Mouse (Mus musculus) kidney, embryonic 14.5 days (tissue): ENCODE measurements around the gene Dnal4. TPM values are rescaled to one million over a fixed set of nuclear protein-coding genes. Genes with fewer than 3 reads are reported as not detected.

Source experiments
- ATAC-seq: fragments of 200-750 bp; cut with Nextera tagmentation; 2 replicates; pipeline ENCODE4 v1.8.0; 2017; ENCODE audit warnings: moderate number of reproducible peaks, mild to moderate bottlenecking, moderate TSS enrichment, moderate library complexity; ENCODE audit not compliant: low FRiP score, low TSS enrichment
- H3K27ac ChIP-seq: fragments of 300-500 bp; sonication (generic); 2 replicates; pipeline ENCODE4 v1.5.1; 2014; ENCODE audit warnings: low read depth, mild to moderate bottlenecking, low read length, moderate library complexity, mixed read lengths
- H3K27me3 ChIP-seq: fragments of 300-500 bp; sonication (generic); 2 replicates; pipeline ENCODE4 v1.6.1; 2014; ENCODE audit warnings: mild to moderate bottlenecking, low read length; ENCODE audit not compliant: control insufficient read depth, insufficient read depth
- H3K36me3 ChIP-seq: fragments of 300-500 bp; sonication (generic); 2 replicates; pipeline ENCODE4 v1.6.1; 2014; ENCODE audit warnings: low read length, mixed read lengths; ENCODE audit not compliant: control insufficient read depth, insufficient read depth
- H3K4me1 ChIP-seq: fragments of 300-500 bp; sonication (generic); 2 replicates; pipeline ENCODE4 v1.6.1; 2014; ENCODE audit warnings: low read length, mixed read lengths; ENCODE audit not compliant: control insufficient read depth, insufficient read depth
- H3K4me2 ChIP-seq: fragments of 300-500 bp; sonication (generic); replicated peaks from 2 replicates; pipeline ENCODE4 v1.6.1; 2014; ENCODE audit warnings: low read depth, mild to moderate bottlenecking, low read length
- H3K4me3 ChIP-seq: fragments of 300-500 bp; sonication (generic); 2 replicates; pipeline ENCODE4 v1.5.1; 2014; ENCODE audit warnings: mild to moderate bottlenecking, low read length
- H3K9ac ChIP-seq: fragments of 300-500 bp; sonication (generic); 2 replicates; pipeline ENCODE4 v1.6.1; 2014; ENCODE audit warnings: low read depth, mild to moderate bottlenecking, low read length, moderate library complexity
- H3K9me3 ChIP-seq: fragments of 300-500 bp; sonication (generic); 2 replicates; pipeline ENCODE4 v1.6.1; 2016; ENCODE audit warnings: low read length; ENCODE audit not compliant: control insufficient read depth
- WGBS: fragments of 180-500 bp; shearing (Covaris S2); extraction: QIAGEN DNeasy Blood & Tissue Kit; methylation state at CpG from one replicate; pipeline ENCODE4 v1.1.7; 2014; 5-methylcytosine and 5-hydroxymethylcytosine counted together
- polyA plus RNA-seq: library from polyadenylated mRNA; unstranded; fragments of >200 nt; fragmentation: Nextera tagmentation; extraction: Ambion mirVana; gene quantifications from 2 replicates; pipeline ENCODE4 v1.2.1, GENCODE M21; 2014

The Dnal4 gene
- polyA plus RNA-seq, 1 experiment from 2014 or later: 60.1 TPM

DNA sequence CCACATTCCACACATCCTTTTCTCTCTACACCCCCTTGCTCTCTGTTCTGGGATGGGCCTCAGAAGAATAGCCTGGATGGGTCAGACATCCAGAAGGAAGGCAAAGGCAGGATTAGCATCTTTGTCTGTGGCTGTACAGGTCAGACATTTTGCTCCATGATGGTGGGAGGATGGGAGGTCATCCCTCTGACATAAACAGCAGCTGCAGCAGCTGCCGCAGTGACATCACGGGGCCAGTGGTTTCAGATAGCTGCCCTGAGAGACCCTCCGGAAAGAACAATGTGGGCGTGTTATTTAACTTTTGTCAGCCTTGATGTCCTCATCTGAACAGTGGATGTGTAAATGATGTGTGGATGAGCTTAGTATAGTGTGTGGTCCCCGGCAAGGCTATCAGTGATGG lies 31.8 kb downstream of the Dnal4 start:
- 74% methylated on average over 5 of the region's 5 CpGs for WGBS
- H3K9ac ChIP-seq: no peak overlapping the region
- H3K27me3 ChIP-seq: no peaks in the 10 kb centered on the region
- H3K4me1 ChIP-seq: peaks cover 9% of the 10 kb centered on the region
- H3K4me2 ChIP-seq: no peak overlapping the region
- no peak for ATAC-seq
- H3K36me3 ChIP-seq: no peaks in the 10 kb centered on the region
- no peak overlapping the region for H3K27ac ChIP-seq
- H3K9me3 ChIP-seq: no peaks in the 10 kb centered on the region
- no peak overlapping the region for H3K4me3 ChIP-seq

DNA sequence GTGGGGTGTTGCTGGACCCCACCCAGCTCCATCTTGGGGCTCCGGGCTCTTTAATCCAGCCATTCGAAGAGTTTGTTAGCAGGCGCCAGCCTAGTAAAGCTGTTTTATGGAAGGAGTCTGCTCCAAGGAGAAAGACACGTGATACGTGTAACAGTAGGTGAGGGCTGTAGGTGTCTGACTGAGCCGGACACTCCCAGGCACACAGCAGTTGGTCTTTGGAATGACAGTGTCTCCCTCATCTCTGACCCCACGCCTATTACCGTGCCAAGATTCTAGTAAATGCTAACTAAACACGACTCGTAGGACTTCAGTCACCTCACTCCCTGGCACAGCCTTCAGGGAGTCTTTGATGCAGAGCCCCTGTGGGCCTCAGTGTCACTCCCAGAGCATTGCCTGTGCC lies 32.3 kb downstream of the Dnal4 start:
- H3K4me3 ChIP-seq: no peak overlapping the region
- WGBS: 71% methylated on average over 10 of the region's 10 CpGs
- peaks cover 15% of the 10 kb centered on the region for H3K4me1 ChIP-seq
- H3K9me3 ChIP-seq: no peaks in the 10 kb centered on the region
- ATAC-seq: no peak
- H3K9ac ChIP-seq: no peak overlapping the region
- H3K27me3 ChIP-seq: no peaks in the 10 kb centered on the region
- H3K27ac ChIP-seq: no peak overlapping the region
- no peak overlapping the region for H3K4me2 ChIP-seq
- H3K36me3 ChIP-seq: no peaks in the 10 kb centered on the region

GRCm38 (mm10) chr15:79744742-79745141 lies 32.9 kb downstream of the Dnal4 start:
- WGBS: 35% methylated on average over 8 of the region's 8 CpGs
- Histone ChIP-seq H3K27me3 (no peaks in the 10 kb centered on the region), H3K4me2 (no peak overlapping the region), H3K4me3 (no peak overlapping the region), H3K4me1 (peaks cover 18% of the 10 kb centered on the region), H3K9ac (no peak overlapping the region), H3K27ac (no peak overlapping the region), H3K36me3 (no peaks in the 10 kb centered on the region), H3K9me3 (no peaks in the 10 kb centered on the region)
- ATAC-seq: no peak

DNA sequence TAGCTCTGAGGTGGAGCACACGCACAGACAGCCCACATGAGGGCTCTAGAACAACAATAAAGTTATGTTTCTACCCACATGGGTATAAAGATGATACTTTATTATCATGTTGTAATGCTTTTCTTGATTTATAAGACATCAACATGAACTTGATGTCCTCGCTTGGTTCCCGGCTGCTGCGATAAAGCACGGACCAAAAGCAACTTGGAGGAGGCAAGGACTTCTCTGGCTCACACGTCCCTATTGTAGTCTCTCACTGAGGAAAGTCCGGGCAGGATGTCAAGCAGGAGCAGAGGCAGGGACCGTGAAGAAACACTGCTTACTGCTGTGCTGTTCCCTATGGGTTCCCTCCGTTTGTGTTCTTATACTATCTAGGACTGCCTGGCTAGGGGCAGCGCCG lies 33.6 kb downstream of the Dnal4 start:
- Histone ChIP-seq H3K4me2 (no peak overlapping the region), H3K36me3 (peaks cover 2% of the 10 kb centered on the region), H3K9ac (no peak overlapping the region), H3K9me3 (no peaks in the 10 kb centered on the region), H3K27me3 (no peaks in the 10 kb centered on the region), H3K4me1 (peaks cover 25% of the 10 kb centered on the region), H3K4me3 (no peak overlapping the region), H3K27ac (no peak overlapping the region)
- no peak for ATAC-seq
- WGBS: 88% methylated on average over 11 of the region's 11 CpGs

DNA sequence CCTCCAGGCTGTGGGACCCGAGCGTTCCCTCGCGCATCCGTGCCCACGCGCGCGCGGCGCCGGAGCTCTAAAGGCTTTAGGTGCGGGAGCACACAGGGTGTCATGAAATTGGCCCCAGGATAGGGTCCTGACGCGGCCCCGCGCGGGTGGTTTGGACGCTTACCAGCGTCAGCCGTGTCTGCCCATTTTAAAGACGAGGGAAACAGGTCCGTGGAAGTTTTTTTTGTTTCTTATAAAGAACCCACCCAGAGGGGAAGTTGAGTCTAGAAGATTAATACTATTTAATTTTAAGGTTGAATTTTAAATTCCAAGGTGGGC lies 35.0 kb downstream of the Dnal4 start:
- Histone ChIP-seq H3K4me2 (peak overlapping the region; percentile 81), H3K36me3 (peaks cover 13% of the 10 kb centered on the region), H3K9me3 (no peaks in the 10 kb centered on the region), H3K4me3 (peak overlapping the region; percentile 90), H3K27ac (no peak overlapping the region), H3K4me1 (peaks cover 28% of the 10 kb centered on the region), H3K9ac (peak overlapping the region; percentile 95), H3K27me3 (no peaks in the 10 kb centered on the region)
- under 1% methylated on average over 23 of the region's 23 CpGs for WGBS
- ATAC-seq: no peak

DNA sequence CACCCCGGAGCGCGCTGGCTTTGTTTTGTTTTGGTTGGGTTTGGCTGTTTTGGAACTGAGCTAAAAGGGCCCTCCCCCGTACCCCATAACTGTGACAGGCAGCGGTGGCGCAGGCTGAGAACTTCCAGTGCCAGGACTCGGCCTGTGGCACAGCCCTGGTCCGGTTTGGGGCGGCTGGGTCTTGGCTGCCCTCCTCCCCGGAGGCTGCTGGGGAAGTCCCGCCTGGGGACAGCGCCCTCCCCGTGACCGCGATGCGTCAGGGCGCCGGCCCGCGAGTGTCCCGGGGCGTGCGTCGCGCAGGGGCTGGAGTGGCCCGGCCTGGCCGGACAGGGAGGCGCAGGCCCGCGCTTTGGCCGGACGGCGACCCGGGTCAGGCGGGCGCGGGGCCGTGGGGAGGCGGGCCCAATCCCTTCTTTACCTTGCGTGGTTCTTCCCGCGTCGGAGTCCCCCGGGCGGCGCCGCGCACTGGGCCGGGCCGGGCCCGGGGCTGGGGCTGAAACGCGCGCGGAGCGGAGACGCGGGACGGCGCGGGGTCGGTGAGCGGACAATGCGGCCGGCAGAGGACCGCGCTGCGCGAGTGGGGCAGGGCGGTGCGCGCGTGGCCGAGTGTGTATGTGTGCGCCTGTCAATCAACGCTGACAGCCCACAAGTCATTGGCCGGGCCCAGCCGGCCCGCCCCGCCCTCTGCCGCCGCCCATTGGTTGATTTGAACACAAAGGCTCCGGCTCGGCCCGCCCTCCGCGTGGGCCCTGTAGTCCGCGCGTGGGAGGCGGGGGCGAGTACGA lies 35.5 kb downstream of the Dnal4 start, which contains the start of gene Sun2:
Sun2 (minus strand) TSS at position 616 of the 785 bp plus-strand sequence.
- Histone ChIP-seq H3K27ac (peak within 1 kb of the TSS; percentile 62), H3K4me1 (peaks cover 28% of the 10 kb centered on the region), H3K27me3 (no peaks in the 10 kb centered on the region), H3K36me3 (peaks cover 19% of the 10 kb centered on the region), H3K9me3 (no peaks in the 10 kb centered on the region), H3K4me2 (peak within 1 kb of the TSS; percentile 81), H3K9ac (peak within 1 kb of the TSS; percentile 95), H3K4me3 (peak within 1 kb of the TSS; percentile 90)
- peak; percentile 85 for ATAC-seq
- WGBS: under 1% methylated on average over 75 of the region's 93 CpGs

DNA sequence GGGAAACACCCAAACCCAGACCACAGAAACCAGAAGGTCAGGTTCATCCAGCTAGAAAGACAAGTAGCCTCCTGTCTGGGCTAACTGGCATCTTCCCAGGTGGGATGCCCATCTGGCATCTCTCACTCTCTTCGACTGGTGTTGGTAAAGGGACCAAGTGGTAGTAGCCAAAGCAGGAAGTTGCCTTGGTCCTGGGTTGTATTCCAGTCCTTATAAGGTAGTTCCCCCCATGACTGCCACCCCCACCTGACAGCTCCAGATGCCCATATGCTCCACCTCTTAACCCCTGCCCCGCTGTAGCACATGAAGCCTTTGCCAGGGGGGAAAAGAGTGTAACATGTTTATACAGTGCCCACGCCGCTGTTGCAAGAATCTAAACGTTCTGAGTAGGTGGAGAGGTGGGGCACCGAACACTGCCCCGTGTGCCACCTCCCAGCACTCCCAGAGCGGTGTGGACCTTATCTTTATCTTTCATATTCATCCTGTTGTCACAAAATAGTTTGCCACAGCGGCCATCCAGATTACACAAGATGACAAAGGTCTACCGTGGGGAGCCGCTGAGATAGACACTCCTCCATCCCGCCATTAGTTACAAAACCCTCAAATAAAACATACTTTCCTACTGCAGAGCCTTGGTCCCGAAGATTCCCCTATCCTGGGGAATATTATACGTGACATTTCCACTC lies 36.3 kb downstream of the Dnal4 start:
- H3K36me3 ChIP-seq: peaks cover 26% of the 10 kb centered on the region
- peak overlapping the region; percentile 62 for H3K27ac ChIP-seq
- peaks cover 28% of the 10 kb centered on the region for H3K4me1 ChIP-seq
- peak overlapping the region; percentile 81 for H3K4me2 ChIP-seq
- 25% methylated on average over 14 of the region's 14 CpGs for WGBS
- no peaks in the 10 kb centered on the region for H3K27me3 ChIP-seq
- H3K9me3 ChIP-seq: no peaks in the 10 kb centered on the region
- peak overlapping the region; percentile 95 for H3K9ac ChIP-seq
- H3K4me3 ChIP-seq: peak overlapping the region; percentile 90
- ATAC-seq: no peak

GRCm38 (mm10) chr15:79740739-79741138 lies 36.9 kb downstream of the Dnal4 start:
- no peak for ATAC-seq
- H3K27ac ChIP-seq: no peak overlapping the region
- no peak overlapping the region for H3K9ac ChIP-seq
- 92% methylated on average over 3 of the region's 3 CpGs for WGBS
- H3K27me3 ChIP-seq: no peaks in the 10 kb centered on the region
- peak overlapping the region; percentile 90; the same call in 1 of the 2 replicates for H3K4me3 ChIP-seq
- H3K4me2 ChIP-seq: peak overlapping the region; percentile 81; the same call in 1 of the 2 replicates
- H3K36me3 ChIP-seq: peaks cover 29% of the 10 kb centered on the region
- H3K4me1 ChIP-seq: peaks cover 28% of the 10 kb centered on the region
- no peaks in the 10 kb centered on the region for H3K9me3 ChIP-seq

DNA sequence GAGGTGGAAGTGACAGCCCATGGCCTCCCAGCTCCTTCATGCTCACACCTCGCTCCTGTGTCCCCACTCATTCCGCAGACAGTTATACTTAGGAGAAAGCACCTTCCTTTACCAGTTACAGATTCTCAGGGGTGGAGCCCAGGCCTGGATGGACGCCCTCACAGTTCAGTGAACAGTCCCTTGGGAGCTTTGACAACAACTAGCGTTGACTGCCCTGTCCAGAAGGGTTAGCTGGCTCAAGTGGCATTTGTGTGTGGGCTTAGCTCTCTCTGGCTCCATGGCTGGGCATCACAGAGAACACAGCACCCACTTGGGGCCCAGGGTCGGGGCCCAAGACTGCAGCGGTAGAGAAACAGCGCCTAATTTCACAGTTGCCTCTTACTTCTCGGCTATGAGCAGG lies 43.3 kb downstream of the Dnal4 start:
- Histone ChIP-seq H3K27me3 (no peaks in the 10 kb centered on the region), H3K27ac (no peak overlapping the region), H3K9ac (no peak overlapping the region), H3K4me1 (peaks cover 6% of the 10 kb centered on the region; the same call in 1 of the 2 replicates), H3K4me2 (no peak overlapping the region), H3K36me3 (peaks cover 74% of the 10 kb centered on the region), H3K9me3 (no peaks in the 10 kb centered on the region), H3K4me3 (no peak overlapping the region)
- no peak for ATAC-seq
- WGBS: 85% methylated on average over 8 of the region's 8 CpGs
